Mouse (Mus musculus): ENCODE results near the gene Esp16. TPM values are rescaled to one million over a fixed set of nuclear protein-coding genes. Genes with fewer than 3 reads are reported as not detected.

Gene Esp16
- polyA plus RNA-seq (2012; rRNA removed), result not detected in 2 replicates

GRCm38 (mm10) chr17:39535842-39536241 lies at the start of gene Esp16:
Esp16 (plus strand) TSS chr17:39536142.

Other genes with a start within 250 kb of the Esp16 start
- not detected in 2 replicates for gene Esp18, start 129.8 kb upstream of the Esp16 start, polyA plus RNA-seq (2012; rRNA removed)
- gene Esp15, start 104.8 kb downstream of the Esp16 start, polyA plus RNA-seq (2012; rRNA removed), result not detected in 2 replicates